ENCODE assay signal across 8 mouse cellular contexts in the genomic region with DNA sequence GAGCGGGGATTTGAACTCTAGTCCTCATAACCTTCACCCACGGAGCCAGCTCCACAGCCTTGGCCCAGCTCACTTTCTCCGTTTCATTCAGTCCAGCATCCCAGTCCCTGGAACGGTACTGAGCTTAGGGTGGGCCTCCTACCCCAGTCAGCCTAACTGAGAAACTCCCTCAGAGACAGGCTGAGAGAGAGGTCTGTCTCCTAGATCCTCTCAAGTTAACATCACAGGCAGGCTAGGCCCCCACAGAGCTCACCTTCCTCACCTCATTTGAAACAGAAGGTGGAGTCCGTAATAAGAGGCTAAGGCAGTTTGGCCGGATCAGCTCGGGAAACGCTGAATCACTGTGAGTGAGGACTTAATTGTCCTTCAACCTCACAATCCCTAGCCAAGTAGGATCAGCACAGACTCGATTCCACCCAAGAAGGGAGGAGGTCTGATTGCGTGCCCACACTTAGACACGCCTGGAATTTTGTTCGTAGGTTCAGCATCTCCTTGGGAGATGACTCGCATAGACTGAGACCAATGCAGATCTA. TPM values are rescaled to one million over a fixed set of nuclear protein-coding genes. Genes with fewer than 3 reads are reported as not detected.
DNase-seq lines count a peak whose midpoint lies in the region; ATAC-seq and TF ChIP-seq lines count a peak whose summit lies in the region.

No protein-coding gene starts in this region.

- no peak overlapping the region for H3K9ac ChIP-seq in lung, embryonic 15.5 days
- 0 out of 2 replicates have a peak overlapping the region, but pooled peaks have one; percentile 18 for H3K9ac ChIP-seq in limb, embryonic 12.5 days (replicated peaks)

- peaks cover 21% of the 10 kb centered on the region for H3K4me1 ChIP-seq in lung, embryonic 15.5 days
- peaks cover 24% of the 10 kb centered on the region for H3K4me1 ChIP-seq in limb, embryonic 12.5 days (replicated peaks)
- H3K4me1 ChIP-seq in small intestine, adult 2 months (ENCODE audit: control insufficient read depth, insufficient read depth, insufficient read length, low read length): peaks cover 12% of the 10 kb centered on the region

- H3K27me3 ChIP-seq in lung, embryonic 15.5 days: peaks cover 41% of the 10 kb centered on the region
- peaks cover 62% of the 10 kb centered on the region for H3K27me3 ChIP-seq in limb, embryonic 12.5 days
- peaks cover 7% of the 10 kb centered on the region for H3K27me3 ChIP-seq in small intestine, adult 2 months (ENCODE audit: control insufficient read depth, insufficient read depth, low read length)

- no peak overlapping the region for H3K27ac ChIP-seq in lung, embryonic 15.5 days
- H3K27ac ChIP-seq in limb, embryonic 12.5 days: no peak overlapping the region
- H3K27ac ChIP-seq in small intestine, adult 2 months (ENCODE audit: insufficient read depth, low read depth, low read length): no peak overlapping the region

- 24% methylated on average over 13 of the region's 13 CpGs for WGBS in lung, embryonic 15.5 days
- WGBS in limb, embryonic 12.5 days: 19% methylated on average over 13 of the region's 13 CpGs
- WGBS in small intestine, adult 2 months: 26% methylated on average over 13 of the region's 13 CpGs

- TF ChIP-seq CTCF in small intestine, adult 2 months (IDR thresholded peaks at IDR 0.05; ENCODE audit: extremely low read depth, insufficient read length, insufficient replicate concordance, low read depth, low read length): no peak

- no peak for TF ChIP-seq POLR2A in small intestine, adult 2 months (IDR thresholded peaks at IDR 0.05; ENCODE audit: low read depth, low read length)

- H3K4me3 ChIP-seq in lung, embryonic 15.5 days: peak overlapping the region; percentile 55
- H3K4me3 ChIP-seq in limb, embryonic 12.5 days (replicated peaks): peak overlapping the region; percentile 53
- peak overlapping the region; percentile 80 for H3K4me3 ChIP-seq in small intestine, adult 2 months (ENCODE audit: low read depth, low read length)

- H3K4me2 ChIP-seq in lung, embryonic 15.5 days: peak overlapping the region; percentile 99
- peak overlapping the region; percentile 96 for H3K4me2 ChIP-seq in limb, embryonic 12.5 days

- no peaks in the 10 kb centered on the region for H3K9me3 ChIP-seq in lung, embryonic 15.5 days
- peaks cover 10% of the 10 kb centered on the region; the same call in 1 of the 2 replicates for H3K9me3 ChIP-seq in limb, embryonic 12.5 days

- ATAC-seq in lung, embryonic 15.5 days (ENCODE audit: borderline replicate concordance, extremely low read depth, low FRiP score, low TSS enrichment): no peak
- no peak for ATAC-seq in limb, embryonic 12.5 days (ENCODE audit: insufficient number of reproducible peaks, insufficient read depth, low FRiP score, low TSS enrichment, low read depth)

- DNase-seq in lung, postnatal 36 days: no peak
- DNase-seq in fibroblast of lung, adult 2 months (ENCODE audit: low read depth): peak; percentile 39
- no peak for DNase-seq in frontal cortex, postnatal 10 days (ENCODE audit: low spot score in 2 of 2)
- no peak for DNase-seq in spleen, postnatal 4 days (ENCODE audit: low spot score in 2 of 2)
- DNase-seq in T-cell, adult 2 months (ENCODE audit: low spot score): no peak

- H3K36me3 ChIP-seq in lung, embryonic 15.5 days: no peaks in the 10 kb centered on the region
- H3K36me3 ChIP-seq in limb, embryonic 12.5 days: no peaks in the 10 kb centered on the region
- no peaks in the 10 kb centered on the region for H3K36me3 ChIP-seq in small intestine, adult 2 months (ENCODE audit: control insufficient read depth, insufficient read depth, low read length)

RNA-seq across cellular contexts. Expression of a gene that starts 0.8 kb away (rescaled TPM):
- 7.2 and 7.6 TPM in 2 replicates for polyA plus RNA-seq in lung, embryonic 15.5 days (2015; fragmentation: Nextera tagmentation; extraction: Ambion mirVana)
- 1.3 and 1.9 TPM in 2 replicates for polyA plus RNA-seq in limb, embryonic 12.5 days (2016; fragmentation: Nextera tagmentation; extraction: Ambion mirVana)
- 4.0 and 39.0 TPM in 2 replicates for polyA plus RNA-seq in small intestine, adult 2 months (2012; rRNA removed)

RNA-seq across cellular contexts. Expression of a gene that starts 29.5 kb away (rescaled TPM):
- polyA plus RNA-seq in lung, embryonic 15.5 days (2015; fragmentation: Nextera tagmentation; extraction: Ambion mirVana): 14.2 and 16.7 TPM in 2 replicates
- polyA plus RNA-seq in limb, embryonic 12.5 days (2016; fragmentation: Nextera tagmentation; extraction: Ambion mirVana): 9.6 and 11.2 TPM in 2 replicates
- 42.9 and 94.1 TPM in 2 replicates for polyA plus RNA-seq in small intestine, adult 2 months (2012; rRNA removed)

RNA-seq across cellular contexts. Expression of a gene that starts 54.3 kb away (rescaled TPM):
- polyA plus RNA-seq in lung, embryonic 15.5 days (2015; fragmentation: Nextera tagmentation; extraction: Ambion mirVana): not detected in 2 replicates
- polyA plus RNA-seq in limb, embryonic 12.5 days (2016; fragmentation: Nextera tagmentation; extraction: Ambion mirVana): not detected in 2 replicates
- polyA plus RNA-seq in small intestine, adult 2 months (2012; rRNA removed): not detected in 2 replicates
